Mouse (Mus musculus) lung, postnatal 4 days (tissue): Measurements from ENCODE around the gene Fcgrt.
"Not testable (repeated sequence)": the region's sequence is repeated elsewhere in the genome, so short reads cannot be mapped to it uniquely, and the experiment has no call there.

Experiments
- DNase-seq, 2 experiments: peaks; one replicate each; pipeline ENCODE4 v3.0.0; 2021

The Fcgrt gene

GRCm38 (mm10) chr7:45107052-45107645 is 3.5 kb upstream of the Fcgrt start:
- no peak for DNase-seq

- no peak for DNase-seq
These were observed 2.8 kb upstream of the Fcgrt start for GRCm38 (mm10) chr7:45106441-45106840.

DNA sequence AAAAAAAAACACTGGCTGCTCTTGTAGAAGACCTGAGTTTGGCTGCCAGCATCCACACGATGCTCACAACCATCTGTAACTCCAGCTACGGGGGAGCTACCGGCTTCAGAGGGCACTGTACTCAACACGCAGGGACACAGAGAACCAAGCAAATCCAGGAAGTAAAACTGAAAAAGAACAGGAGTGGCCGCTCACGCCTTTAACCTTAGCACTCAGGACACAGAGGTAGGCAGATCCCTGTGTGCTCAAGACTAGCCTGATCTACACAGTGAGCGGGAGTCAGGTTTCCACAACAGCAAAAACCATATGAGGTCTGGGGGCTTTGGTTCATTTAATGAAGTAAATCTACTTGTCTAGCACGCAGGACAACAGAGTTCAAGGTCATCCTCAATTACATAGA is 1.8 kb upstream of the Fcgrt start:
- no peak for DNase-seq

DNA sequence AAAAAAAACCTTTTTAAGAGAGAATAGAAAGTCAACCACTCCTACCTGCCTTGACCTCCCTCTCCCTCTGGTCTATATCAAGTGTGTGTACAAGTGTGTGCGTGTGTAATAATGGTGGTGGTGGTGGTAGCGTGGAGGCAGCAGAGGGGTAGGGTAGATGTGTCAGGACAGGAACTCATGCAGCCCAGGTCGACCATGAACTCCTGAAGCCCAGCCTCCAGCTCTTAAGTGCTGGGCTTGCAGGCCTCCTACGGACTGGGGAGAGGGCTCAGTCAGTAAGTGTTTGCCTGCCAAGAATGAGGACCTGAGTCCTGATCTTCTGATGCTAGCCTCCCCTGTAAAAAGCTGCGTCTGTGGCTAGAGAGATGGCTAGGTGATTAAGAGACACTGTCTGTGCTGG is 1.3 kb upstream of the Fcgrt start:
- DNase-seq = no peak

GRCm38 (mm10) chr7:45102940-45103585 is 588 bp downstream of the Fcgrt start:
- DNase-seq = peak in 1 of 2 experiments; percentile 40

GRCm38 (mm10) chr7:45102441-45102840 is 1.2 kb downstream of the Fcgrt start:
- no peak for DNase-seq

DNA sequence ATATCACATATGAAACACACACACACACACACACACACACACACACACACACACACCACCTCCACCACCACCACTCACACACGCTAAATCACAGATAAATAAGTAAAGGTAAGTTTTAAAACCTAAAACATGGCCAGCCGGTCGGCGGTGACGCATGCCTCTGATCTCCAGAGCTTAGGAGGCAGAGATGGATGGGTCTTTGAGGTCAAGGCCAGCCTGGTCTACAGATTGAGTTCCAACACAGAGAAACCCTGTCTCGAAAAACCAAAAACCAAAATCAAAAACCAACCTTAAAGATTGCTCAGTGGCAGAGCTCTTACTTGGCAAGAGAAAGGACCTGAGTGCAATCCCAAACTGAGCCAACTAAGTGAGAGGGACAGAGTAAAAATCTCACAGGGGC is 3.6 kb downstream of the Fcgrt start:
- no peak for DNase-seq

DNA sequence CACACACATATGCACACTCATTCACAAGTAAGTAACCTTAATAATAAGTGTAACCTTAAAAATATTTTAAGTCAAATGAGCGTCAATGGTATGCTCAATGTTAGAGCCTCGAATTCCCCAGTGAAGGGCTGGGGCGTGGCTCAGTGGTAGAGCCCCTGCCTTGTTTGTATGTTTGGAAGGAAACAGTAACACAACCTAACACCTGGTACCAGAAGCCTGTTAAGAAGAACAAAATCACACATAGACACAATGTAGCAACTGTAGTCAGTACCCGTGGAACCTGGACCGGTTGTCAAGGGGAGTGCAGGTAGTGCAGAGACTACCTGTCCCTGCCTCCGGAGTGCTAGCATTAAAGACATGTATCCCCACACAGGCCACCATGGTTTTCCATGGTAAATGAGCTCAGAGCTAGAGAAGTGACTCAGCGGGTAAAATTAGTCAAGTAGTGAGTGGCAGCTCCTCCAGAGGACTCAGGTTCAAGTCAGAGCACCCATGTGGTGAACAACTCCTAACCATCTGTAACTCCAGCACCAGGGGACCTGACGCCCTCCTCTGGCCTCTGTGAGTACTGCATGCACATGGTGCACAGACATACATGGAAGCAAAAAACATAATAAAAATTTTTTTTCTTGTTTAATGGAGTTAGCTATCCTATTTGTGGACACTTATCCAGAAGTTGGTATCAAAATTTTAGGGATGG is 5.0 kb downstream of the Fcgrt start:
- peak in 1 of 2 experiments; percentile 44 for DNase-seq

- DNase-seq = peak; percentile 47 to 54
These were observed 6.2 kb downstream of the Fcgrt start for GRCm38 (mm10) chr7:45097479-45097878.

DNA sequence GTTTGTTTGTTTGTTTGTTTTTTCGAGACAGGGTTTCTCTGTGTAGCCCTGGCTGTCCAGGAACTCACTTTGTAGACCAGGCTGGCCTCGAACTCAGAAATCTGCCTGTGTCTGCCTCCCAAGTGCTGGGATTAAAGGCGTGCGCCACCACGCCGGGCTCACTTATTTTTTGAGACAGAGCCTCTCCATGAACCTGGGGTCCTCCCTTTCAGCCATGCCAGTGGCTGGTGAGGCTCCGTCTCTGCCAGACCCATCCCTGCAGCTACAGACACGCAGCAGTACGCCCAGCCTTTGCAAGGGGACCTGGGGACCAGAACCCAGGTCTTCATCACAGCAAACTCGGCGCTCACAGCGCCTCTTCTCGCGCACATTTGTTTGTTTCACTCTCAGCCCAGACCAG is 7.7 kb downstream of the Fcgrt start:
- not testable (repeated sequence) for DNase-seq

GRCm38 (mm10) chr7:45095367-45095766 is 8.3 kb downstream of the Fcgrt start:
- DNase-seq = peak in 1 of 2 experiments; percentile 38

DNA sequence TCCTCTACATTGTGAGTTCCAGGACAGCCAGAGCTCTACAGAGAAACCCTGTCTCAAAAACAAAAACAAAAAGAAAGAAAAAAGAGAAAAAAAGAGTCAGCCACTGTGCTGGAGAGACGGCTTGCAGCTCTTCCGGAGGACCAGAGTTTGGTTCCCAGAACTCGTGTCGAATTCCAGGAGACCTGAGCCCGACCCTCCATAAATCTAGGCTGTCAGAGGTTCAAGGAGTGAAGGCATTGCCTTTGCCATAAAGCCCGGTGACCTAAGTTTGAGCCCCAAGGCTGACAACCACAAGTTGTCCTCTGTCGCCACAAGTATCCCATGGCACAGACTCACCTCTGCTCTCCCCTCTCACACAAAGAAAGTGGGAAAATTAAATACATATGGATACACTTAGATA is 9.5 kb downstream of the Fcgrt start:
- no peak for DNase-seq

DNA sequence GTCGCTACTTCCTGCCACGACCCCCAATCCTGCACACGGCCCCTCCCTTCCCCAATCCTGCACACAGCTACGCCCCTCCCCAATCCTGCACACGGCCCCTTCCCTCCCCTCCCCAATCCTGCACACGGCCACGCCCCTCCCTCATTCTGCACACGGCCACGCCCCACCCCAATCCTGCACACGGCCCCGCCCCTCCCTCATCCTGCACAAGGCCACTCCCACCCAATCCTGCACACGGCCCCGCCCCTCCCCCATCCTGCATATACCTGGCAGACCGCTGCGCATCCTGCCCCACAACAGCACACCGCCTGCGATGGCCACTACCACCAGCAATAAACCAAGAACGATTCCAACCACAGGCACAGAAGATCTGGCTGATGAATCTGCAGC is 10.1 kb downstream of the Fcgrt start:
- DNase-seq = no peak

DNA sequence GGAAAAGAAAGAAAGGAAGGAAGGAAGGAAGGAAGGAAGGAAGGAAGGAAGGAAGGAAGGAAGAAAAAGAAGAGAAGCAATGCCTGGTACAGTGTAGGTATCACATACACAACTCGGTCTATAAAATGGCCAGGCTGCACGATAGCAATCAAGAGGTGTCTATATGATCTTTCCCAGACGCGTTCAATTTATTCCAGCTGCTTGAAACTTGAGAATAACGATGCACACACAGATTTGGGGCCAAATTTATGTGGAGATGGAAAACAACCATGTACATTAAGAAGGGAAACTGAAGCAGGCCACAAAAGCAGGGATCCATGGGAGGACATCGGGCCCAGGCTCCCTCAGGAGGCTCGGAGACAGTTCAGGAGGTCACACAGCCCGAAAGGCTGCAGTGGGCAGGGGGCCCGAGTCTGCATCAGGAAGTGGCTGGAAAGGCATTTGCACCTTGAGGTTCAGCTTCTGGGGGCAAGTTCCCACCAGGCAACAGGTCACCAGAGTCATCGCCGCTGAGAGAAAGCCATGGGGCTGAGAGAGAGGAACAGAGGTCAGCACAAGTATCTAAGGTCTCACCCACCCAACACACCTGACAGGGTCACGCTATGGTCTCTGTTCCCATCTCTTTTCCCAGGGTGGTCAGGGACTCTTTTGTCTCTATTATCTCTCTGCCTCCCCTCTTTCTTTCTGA is 10.7 kb downstream of the Fcgrt start:
- no peak for DNase-seq

DNA sequence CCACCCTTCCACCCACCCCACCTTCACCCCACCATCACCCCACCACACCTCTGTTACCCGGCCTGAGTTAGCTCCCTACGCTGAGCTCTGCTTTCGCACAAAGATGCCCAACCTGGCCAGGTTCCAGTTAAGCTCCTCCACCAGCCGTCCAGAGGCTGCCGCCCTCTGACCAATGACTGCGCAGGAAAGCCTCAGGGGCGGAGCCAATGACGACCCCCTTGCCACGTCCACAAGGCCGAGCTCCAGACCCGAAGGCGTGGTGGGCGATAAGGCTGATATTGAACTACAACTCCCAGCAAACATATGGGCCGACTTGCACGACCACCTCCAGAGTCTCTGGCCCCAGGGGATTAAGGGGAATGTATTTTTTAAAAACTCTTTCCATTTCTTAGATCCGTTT is 11.6 kb downstream of the Fcgrt start, which contains the start of gene Rcn3:
Gene Rcn3, minus strand, starts transcription at position 174 of the 400 bp plus-strand sequence.
- peak; percentile 92 to 96 for DNase-seq

DNA sequence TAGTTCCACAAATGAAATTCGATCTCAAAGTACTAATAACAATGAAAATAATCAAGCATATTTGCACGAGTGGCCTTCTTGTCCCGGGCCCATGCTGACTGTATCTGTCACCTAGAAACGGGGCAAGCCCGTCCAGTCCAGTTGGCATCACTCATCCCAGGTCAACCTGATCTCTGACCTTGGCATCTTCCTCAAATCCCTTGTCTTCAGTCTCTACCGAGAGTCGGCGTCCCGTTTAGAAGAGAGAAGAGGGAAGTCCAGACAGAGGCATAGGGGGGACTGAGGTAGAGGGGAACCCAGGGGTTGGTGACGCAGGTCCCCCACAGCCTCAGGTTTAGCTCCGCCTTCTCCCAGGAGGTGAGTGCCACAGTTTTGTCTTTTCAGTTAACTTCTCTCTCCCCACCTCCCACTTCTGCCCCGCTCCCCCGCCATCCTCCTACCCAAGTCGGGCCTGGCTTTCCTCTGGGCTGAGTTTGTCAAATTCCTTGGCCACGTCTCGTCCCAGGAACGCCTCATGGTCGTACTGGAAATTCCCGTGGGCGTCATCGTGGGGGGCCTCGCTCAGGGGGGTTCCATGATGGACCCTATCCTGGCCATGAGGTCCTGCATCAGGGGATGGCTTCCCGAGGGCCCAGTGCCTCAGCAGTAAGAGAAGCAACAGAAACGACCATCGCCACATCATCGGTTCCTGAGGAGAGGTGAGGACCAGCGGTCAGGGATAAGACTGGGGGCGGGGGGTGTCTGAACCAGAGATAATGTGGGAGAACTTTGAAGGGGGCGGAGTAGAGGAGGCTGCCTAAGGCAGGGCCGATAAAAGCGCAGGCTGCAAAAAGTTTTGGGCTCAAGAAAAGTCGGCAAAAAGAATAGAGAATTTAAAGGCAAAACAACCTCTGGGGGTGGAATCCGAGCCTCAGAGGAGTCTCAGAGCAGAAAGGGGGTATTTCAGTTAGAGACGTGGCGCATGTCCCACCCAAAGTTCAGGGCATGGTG is 12.4 kb downstream of the Fcgrt start:
- peak; percentile 62 to 70 for DNase-seq

- DNase-seq = no peak
These were observed 13.2 kb downstream of the Fcgrt start for GRCm38 (mm10) chr7:45090251-45090977.

DNA sequence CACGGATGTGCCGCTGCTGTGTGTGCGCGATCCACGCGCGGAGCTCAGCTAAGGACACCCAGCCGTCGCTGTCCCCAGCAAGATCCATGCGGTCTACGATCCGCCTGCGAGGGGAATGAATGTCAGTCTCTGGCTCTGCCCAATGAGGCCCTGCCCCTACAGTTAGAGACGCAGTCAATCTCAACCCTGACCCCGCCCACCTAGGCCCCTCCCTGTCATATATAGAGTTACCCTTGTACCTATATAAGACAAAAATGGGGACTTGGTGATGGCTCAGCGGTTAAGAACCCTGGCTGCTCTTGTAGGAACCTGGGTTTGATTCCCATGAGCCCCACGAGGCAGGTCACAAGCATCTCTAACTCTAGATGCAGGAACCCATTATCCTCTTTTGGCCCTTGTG is 15.1 kb downstream of the Fcgrt start:
- no peak for DNase-seq

- no peak for DNase-seq
These were observed 17.6 kb downstream of the Fcgrt start for GRCm38 (mm10) chr7:45086084-45086483.

DNA sequence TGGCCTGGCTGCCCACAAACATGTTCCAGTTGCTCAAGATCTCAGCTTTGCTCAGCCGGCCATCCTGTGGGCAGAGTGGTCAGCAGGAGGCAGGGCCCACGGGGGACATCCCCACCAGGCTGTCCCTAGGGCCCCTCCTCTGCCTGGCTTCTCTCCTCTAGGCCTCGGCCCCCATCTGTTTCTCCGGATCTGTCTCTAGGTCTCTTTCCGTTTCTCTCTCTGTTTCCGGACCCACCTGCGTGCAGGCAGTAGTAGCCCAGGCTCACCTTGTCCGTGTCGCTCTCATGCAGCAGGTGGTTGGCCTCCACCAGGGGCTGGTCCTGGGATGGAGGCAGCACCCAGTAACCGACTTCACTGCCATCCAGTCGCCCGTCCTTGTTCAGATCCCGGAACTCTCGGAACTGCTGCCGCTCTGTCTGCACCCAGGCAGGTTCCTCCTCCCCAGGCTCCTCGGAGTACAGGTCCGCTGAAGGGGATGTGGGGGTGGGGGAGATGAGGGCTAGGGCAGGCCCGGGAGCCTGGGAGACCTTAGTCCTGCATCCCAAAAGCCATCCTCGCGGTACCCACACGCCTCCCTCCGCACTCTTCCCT is 20.3 kb downstream of the Fcgrt start:
- DNase-seq = no peak
